Mouse (Mus musculus) liver, embryonic 13.5 days (tissue): ENCODE results near the gene Gm11983. TPM values are rescaled to one million over a fixed set of nuclear protein-coding genes. Genes with fewer than 3 reads are reported as not detected.

ENCODE experiments used
- polyA plus RNA-seq: library from polyadenylated mRNA; unstranded; fragments of >200 nt; fragmentation: Nextera tagmentation; extraction: Ambion mirVana; gene quantifications from 2 replicates; pipeline ENCODE4 v1.2.1, GENCODE M21; 2015

Gm11983 gene
- polyA plus RNA-seq, 1 experiment from 2014 or later: not detected

Other genes with a start within 250 kb of the Gm11983 start
- 5.0 and 5.7 TPM in 2 replicates for gene Nacad, start 231.6 kb downstream of the Gm11983 start, polyA plus RNA-seq
- gene Tbrg4, start 211.6 kb downstream of the Gm11983 start, polyA plus RNA-seq: 46.1 and 46.2 TPM in 2 replicates
- gene Wap, start 199.0 kb downstream of the Gm11983 start, polyA plus RNA-seq: not detected in 2 replicates
- gene Ramp3, start 179.1 kb downstream of the Gm11983 start, polyA plus RNA-seq: 0.15 TPM in 1 of 2 replicates, not detected in the other
- 0.21 and 0.24 TPM in 2 replicates for gene Adcy1, start 225.8 kb upstream of the Gm11983 start, polyA plus RNA-seq